Mouse (Mus musculus) liver, adult (tissue): Measurements from ENCODE around the gene Rlbp1.
A peak's percentile ranks its signal among the peaks of the same experiment; 100 is the strongest.

Experiments used
- GATA4 ChIP-seq: IDR thresholded peaks from 2 replicates; pipeline ENCODE4 v1.6.1; 2014; ENCODE audit warnings: mild to moderate bottlenecking, low read length; ENCODE audit not compliant: insufficient replicate concordance

The Rlbp1 gene

GRCm38 (mm10) chr7:79391471-79391870 is 4.6 kb upstream of the Rlbp1 start:
- no peak for TF ChIP-seq GATA4

GRCm38 (mm10) chr7:79390141-79390708 is 3.4 kb upstream of the Rlbp1 start:
- TF ChIP-seq GATA4, result no peak

- TF ChIP-seq GATA4, result no peak
These were observed 1.9 kb upstream of the Rlbp1 start for GRCm38 (mm10) chr7:79388671-79389206.

GRCm38 (mm10) chr7:79387991-79388390 is 1.1 kb upstream of the Rlbp1 start:
- no peak for TF ChIP-seq GATA4

- no peak for TF ChIP-seq GATA4
These were observed 292 bp upstream of the Rlbp1 start for GRCm38 (mm10) chr7:79387140-79387539.

GRCm38 (mm10) chr7:79376516-79377275 is 10.2 kb downstream of the Rlbp1 start:
- TF ChIP-seq GATA4, result no peak

GRCm38 (mm10) chr7:79375594-79375993 is 11.3 kb downstream of the Rlbp1 start:
- no peak for TF ChIP-seq GATA4

- TF ChIP-seq GATA4, result no peak
These were observed 12.8 kb downstream of the Rlbp1 start for GRCm38 (mm10) chr7:79374017-79374416.

GRCm38 (mm10) chr7:79371321-79371879 is 15.4 kb downstream of the Rlbp1 start:
- no peak for TF ChIP-seq GATA4

GRCm38 (mm10) chr7:79369416-79369815 is 17.4 kb downstream of the Rlbp1 start:
- no peak for TF ChIP-seq GATA4

GRCm38 (mm10) chr7:79368664-79369063 is 18.2 kb downstream of the Rlbp1 start:
- TF ChIP-seq GATA4, result no peak

GRCm38 (mm10) chr7:79363370-79364043 is 23.3 kb downstream of the Rlbp1 start:
- TF ChIP-seq GATA4, result peak; percentile 84; the same call in 1 of the 2 replicates

GRCm38 (mm10) chr7:79362830-79363229 is 24.0 kb downstream of the Rlbp1 start:
- TF ChIP-seq GATA4, result no peak

GRCm38 (mm10) chr7:79362208-79362607 is 24.6 kb downstream of the Rlbp1 start:
- no peak for TF ChIP-seq GATA4

- TF ChIP-seq GATA4, result no peak
These were observed 26.8 kb downstream of the Rlbp1 start for GRCm38 (mm10) chr7:79360056-79360455.

- no peak for TF ChIP-seq GATA4
These were observed 27.7 kb downstream of the Rlbp1 start for GRCm38 (mm10) chr7:79359183-79359435.
